Mouse (Mus musculus) MEL (cell line): ENCODE measurements at regions not wholly inside any gene's neighbourhood (a gene's known extent, or its start where the extent isn't known, plus 50 kb on each side); places are given as distances from the start of the nearest gene placed in this dataset.

Source experiments
- DNase-seq: peaks from one replicate; pipeline ENCODE4 v3.0.0; 2011; ENCODE audit warnings: low read depth, low spot score
- H3K27ac ChIP-seq: 2 replicates; pipeline ENCODE4 v1.5.1; 2012; ENCODE audit warnings: low read depth, mild to moderate bottlenecking, control low read depth, low read length, moderate library complexity; ENCODE audit not compliant: control insufficient read depth
- H3K27me3 ChIP-seq, 2 experiments: fragments of 150-350 bp in 1 of 2; sonication (generic) in 1 of 2; 2 replicates each; pipeline ENCODE4 v1.6.1; 2012; ENCODE audit warnings: low read length in 2 of 2, mild to moderate bottlenecking in 2 of 2, improper control_type of control experiment in 1 of 2, moderate library complexity in 1 of 2; ENCODE audit not compliant: insufficient read depth in 2 of 2, control insufficient read depth in 1 of 2
- H3K36me3 ChIP-seq, 2 experiments: 2 replicates each; pipeline ENCODE4 v1.6.1; 2012 to 2014; ENCODE audit warnings: low read length in 2 of 2, improper control_type of control experiment in 1 of 2, inconsistent platforms in 1 of 2, mild to moderate bottlenecking in 1 of 2; ENCODE audit not compliant: insufficient read depth in 2 of 2, control insufficient read depth in 1 of 2
- H3K4me1 ChIP-seq, 2 experiments: fragments of 150-350 bp in 1 of 2; sonication (generic) in 1 of 2; 2 replicates each; pipeline ENCODE4 v1.6.1; 2012; ENCODE audit warnings: low read length in 2 of 2, improper control_type of control experiment in 1 of 2, mild to moderate bottlenecking in 1 of 2; ENCODE audit not compliant: insufficient read depth in 2 of 2, control insufficient read depth in 1 of 2
- H3K4me3 ChIP-seq, 2 experiments: fragments of 150-350 bp in 1 of 2; sonication (generic) in 1 of 2; 2 replicates each; pipeline ENCODE4 v1.5.1; 2012; ENCODE audit warnings: low read depth in 2 of 2, low read length in 2 of 2, mild to moderate bottlenecking in 2 of 2, moderate library complexity in 2 of 2, control low read depth in 1 of 2, improper control_type of control experiment in 1 of 2; ENCODE audit not compliant: control insufficient read depth in 1 of 2, insufficient read depth in 1 of 2
- H3K79me2 ChIP-seq: 2 replicates; pipeline ENCODE4 v1.6.1; 2012; ENCODE audit warnings: mild to moderate bottlenecking, low read length, moderate library complexity; ENCODE audit not compliant: control insufficient read depth, poor library complexity, insufficient read depth
- H3K9ac ChIP-seq: 2 replicates; pipeline ENCODE4 v1.6.1; 2012; ENCODE audit warnings: low read depth, mild to moderate bottlenecking, control low read depth, low read length, moderate library complexity; ENCODE audit not compliant: control insufficient read depth, poor library complexity, severe bottlenecking
- H3K9me3 ChIP-seq: fragments of 150-350 bp; sonication (generic); replicated peaks from 2 replicates; pipeline ENCODE4 v1.6.1; 2012; ENCODE audit warnings: mild to moderate bottlenecking, low read length, improper control_type of control experiment, moderate library complexity; ENCODE audit not compliant: insufficient read depth
- BHLHE40 ChIP-seq: IDR thresholded peaks from 2 replicates; pipeline ENCODE4 v1.6.1; 2012; ENCODE audit warnings: low read depth, mild to moderate bottlenecking, inconsistent platforms, low read length, improper control_type of control experiment, borderline replicate concordance
- E2F4 ChIP-seq: IDR thresholded peaks from 2 replicates; pipeline ENCODE4 v1.6.1; 2011; ENCODE audit warnings: low read depth, low read length, improper control_type of control experiment, borderline replicate concordance
- GABPA ChIP-seq: IDR thresholded peaks from 2 replicates; pipeline ENCODE4 v1.6.1; 2012; ENCODE audit warnings: low read depth, mild to moderate bottlenecking, inconsistent platforms, low read length, improper control_type of control experiment, moderate library complexity
- GATA1 ChIP-seq: IDR thresholded peaks from 2 replicates; pipeline ENCODE4 v1.6.1; 2011; ENCODE audit warnings: low read depth, low read length, improper control_type of control experiment
- HCFC1 ChIP-seq: IDR thresholded peaks from 2 replicates; pipeline ENCODE4 v1.6.1; 2012; ENCODE audit warnings: low read depth, mild to moderate bottlenecking, inconsistent platforms, low read length, improper control_type of control experiment, moderate library complexity
- KAT2A ChIP-seq: conservative IDR thresholded peaks from 2 replicates; pipeline ENCODE4 v1.6.1; 2012; ENCODE audit warnings: low read depth, low read length, improper control_type of control experiment, inconsistent platforms
- MAFK ChIP-seq: IDR thresholded peaks from 2 replicates; pipeline ENCODE4 v1.6.1; 2011; ENCODE audit warnings: low read depth, mild to moderate bottlenecking, low read length, improper control_type of control experiment, borderline replicate concordance
- MAZ ChIP-seq: IDR thresholded peaks from 2 replicates; pipeline ENCODE4 v1.6.1; 2012; ENCODE audit warnings: low read depth, mild to moderate bottlenecking, inconsistent platforms, low read length, improper control_type of control experiment
- MXI1 ChIP-seq: IDR thresholded peaks from 2 replicates; pipeline ENCODE4 v1.6.1; 2011; ENCODE audit warnings: mild to moderate bottlenecking, low read depth, low read length, improper control_type of control experiment
- NELFE ChIP-seq: IDR thresholded peaks from 2 replicates; pipeline ENCODE4 v1.6.1; 2011; ENCODE audit warnings: low read depth, low read length, improper control_type of control experiment
- POLR2A ChIP-seq, 2 experiments: IDR thresholded peaks; 2 replicates each; pipeline ENCODE4 v1.6.1; 2011 to 2012; ENCODE audit warnings: low read length in 2 of 2, mild to moderate bottlenecking in 2 of 2, control low read depth in 1 of 2, improper control_type of control experiment in 1 of 2, low read depth in 1 of 2, moderate library complexity in 1 of 2; ENCODE audit not compliant: control insufficient read depth in 1 of 2, insufficient read depth in 1 of 2, poor library complexity in 1 of 2
- POLR2AphosphoS2 ChIP-seq: IDR thresholded peaks from 2 replicates; pipeline ENCODE4 v1.6.1; 2011; ENCODE audit warnings: low read length, improper control_type of control experiment
- RAD21 ChIP-seq: IDR thresholded peaks from 2 replicates; pipeline ENCODE4 v1.6.1; 2011; ENCODE audit warnings: mild to moderate bottlenecking, low read depth, low read length, improper control_type of control experiment
- RCOR1 ChIP-seq: IDR thresholded peaks from 2 replicates; pipeline ENCODE4 v1.6.1; 2012; ENCODE audit warnings: low read depth, mild to moderate bottlenecking, inconsistent platforms, low read length, improper control_type of control experiment
- SMC3 ChIP-seq: IDR thresholded peaks from 2 replicates; pipeline ENCODE4 v1.6.1; 2011; ENCODE audit warnings: low read depth, low read length, improper control_type of control experiment
- TCF12 ChIP-seq: IDR thresholded peaks from 2 replicates; pipeline ENCODE4 v1.6.1; 2014; ENCODE audit warnings: low read depth, mild to moderate bottlenecking, inconsistent platforms, low read length, improper control_type of control experiment, moderate library complexity
- UBTF ChIP-seq: IDR thresholded peaks from 2 replicates; pipeline ENCODE4 v1.6.1; 2012; ENCODE audit warnings: low read depth, mild to moderate bottlenecking, inconsistent platforms, low read length, improper control_type of control experiment, moderate library complexity, borderline replicate concordance; ENCODE audit not compliant: insufficient read depth
- USF1 ChIP-seq: IDR thresholded peaks from 2 replicates; pipeline ENCODE4 v1.6.1; 2014; ENCODE audit warnings: low read depth, mild to moderate bottlenecking, inconsistent platforms, low read length, improper control_type of control experiment, moderate library complexity
- USF2 ChIP-seq, 2 experiments: IDR thresholded peaks; 2 replicates each; pipeline ENCODE4 v1.6.1; 2011 to 2012; ENCODE audit warnings: improper control_type of control experiment in 2 of 2, low read length in 2 of 2, borderline replicate concordance in 1 of 2, inconsistent platforms in 1 of 2, low read depth in 1 of 2, mild to moderate bottlenecking in 1 of 2; ENCODE audit not compliant: insufficient read depth in 1 of 2
- ZC3H11A ChIP-seq: IDR thresholded peaks from 2 replicates; pipeline ENCODE4 v1.6.1; 2012; ENCODE audit warnings: low read depth, mild to moderate bottlenecking, inconsistent platforms, low read length, improper control_type of control experiment
- ZKSCAN1 ChIP-seq: IDR thresholded peaks from 2 replicates; pipeline ENCODE4 v1.6.1; 2012; ENCODE audit warnings: low read depth, mild to moderate bottlenecking, inconsistent platforms, low read length, improper control_type of control experiment, moderate library complexity
- ZMIZ1 ChIP-seq: IDR thresholded peaks from 2 replicates; pipeline ENCODE4 v1.6.1; 2012; ENCODE audit warnings: low read depth, mild to moderate bottlenecking, inconsistent platforms, low read length, improper control_type of control experiment, moderate library complexity

GRCm38 (mm10) chr9:61816589-61817179 is 97.7 kb downstream of the Rplp1 start:
- H3K9ac ChIP-seq, result no peak overlapping the region
- DNase-seq, result no peak
- H3K27ac ChIP-seq, result no peak overlapping the region
- H3K27me3 ChIP-seq, result no peaks in the 10 kb centered on the region; a peak in 1 of 4 replicates
- H3K4me3 ChIP-seq, result no peak overlapping the region
- H3K79me2 ChIP-seq, result no peaks in the 10 kb centered on the region
- H3K36me3 ChIP-seq, result no peaks in the 10 kb centered on the region
- no peaks in the 10 kb centered on the region for H3K9me3 ChIP-seq
- no peaks in the 10 kb centered on the region for H3K4me1 ChIP-seq
- TF ChIP-seq ZC3H11A (no peak), SMC3 (no peak), MXI1 (no peak), BHLHE40 (no peak), USF2 (IDR thresholded peaks at IDR 0.05; ENCODE audit: borderline replicate concordance in 1 of 2, insufficient read depth in 1 of 2, low read depth in 1 of 2, low read length in 2 of 2) (no peak), TCF12 (no peak), UBTF (no peak), GATA1 (no peak), ZKSCAN1 (no peak), POLR2AphosphoS2 (no peak), MAFK (no peak), E2F4 (no peak), USF1 (no peak), POLR2A (IDR thresholded peaks at IDR 0.05; ENCODE audit: control insufficient read depth in 1 of 2, insufficient read depth in 1 of 2, low read depth in 1 of 2, low read length in 2 of 2, poor library complexity in 1 of 2) (no peak), HCFC1 (no peak), KAT2A (no peak), MAZ (no peak), GABPA (no peak), RCOR1 (no peak), NELFE (no peak)

GRCm38 (mm10) chr9:61815995-61816394 is 98.3 kb downstream of the Rplp1 start:
- TF ChIP-seq ZMIZ1 (no peak), USF2 (IDR thresholded peaks at IDR 0.05; ENCODE audit: borderline replicate concordance in 1 of 2, insufficient read depth in 1 of 2, low read depth in 1 of 2, low read length in 2 of 2) (no peak), KAT2A (no peak), RAD21 (no peak), E2F4 (no peak)
- Histone ChIP-seq H3K9ac (no peak overlapping the region), H3K4me1 (no peaks in the 10 kb centered on the region), H3K9me3 (no peaks in the 10 kb centered on the region), H3K27me3 (no peaks in the 10 kb centered on the region; a peak in 1 of 4 replicates), H3K79me2 (no peaks in the 10 kb centered on the region), H3K4me3 (no peak overlapping the region), H3K27ac (no peak overlapping the region), H3K36me3 (no peaks in the 10 kb centered on the region)
- DNase-seq, result no peak
